9 mouse cellular contexts compared by ENCODE assay signal in the genomic region with DNA sequence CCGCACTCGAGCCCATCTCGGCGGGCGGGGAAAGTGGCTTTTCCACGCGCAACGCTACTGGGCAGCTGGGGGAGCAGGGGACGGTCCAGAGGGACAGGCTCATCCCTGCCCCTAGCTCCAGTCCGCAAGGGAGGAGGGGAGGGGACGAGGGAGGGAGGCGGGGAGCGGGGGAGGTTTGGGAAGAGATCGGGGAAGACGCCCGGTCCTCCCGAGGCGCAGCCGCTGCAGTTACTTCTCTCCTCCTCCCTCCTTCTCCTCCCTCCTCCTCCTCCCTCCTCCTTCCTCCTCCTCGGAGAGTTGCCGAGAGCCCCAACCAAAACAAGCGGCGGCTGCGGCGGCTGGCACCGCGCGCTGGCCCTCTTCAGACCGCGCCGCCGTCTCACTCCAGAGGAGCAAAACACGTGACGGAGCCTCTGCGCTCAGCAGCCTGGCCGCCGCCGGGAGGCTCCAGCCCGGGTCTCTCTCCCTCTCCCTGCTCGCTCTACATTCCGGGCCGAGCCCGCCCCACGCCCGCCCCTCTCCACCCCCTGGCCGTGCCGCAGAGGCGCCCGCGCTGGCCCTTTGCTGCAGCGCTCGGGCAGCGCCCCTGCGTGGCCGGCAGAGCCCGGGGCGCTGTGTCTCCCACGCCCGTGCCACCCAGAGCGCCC. TPM values are rescaled to one million over a fixed set of nuclear protein-coding genes. Genes with fewer than 3 reads are reported as not detected.
A peak's percentile ranks its signal among the peaks of the same experiment; 100 is the strongest.
DNase-seq lines count a peak whose midpoint lies in the region; ATAC-seq and TF ChIP-seq lines count a peak whose summit lies in the region.
"Had no signal": no experiment of that assay in that cellular context is flagged by ENCODE, and none has a peak within 500 bp of the region (broad histone marks: within the 10 kb centered on the region; RNA-seq: fewer than 3 reads in every experiment).

A gene (minus strand): TSS at position 266 of the 647 bp plus-strand sequence.

- ATAC-seq in heart, embryonic 11.5 days (replicated peaks; ENCODE audit: insufficient number of reproducible peaks, low FRiP score, low TSS enrichment): peak; percentile 86
- ATAC-seq in kidney, embryonic 14.5 days (ENCODE audit: low FRiP score, low TSS enrichment): peak; percentile 91
- peak; percentile 87 for ATAC-seq in limb, embryonic 15.5 days (ENCODE audit: insufficient number of reproducible peaks, low FRiP score, low TSS enrichment, low read depth)
- peak; percentile 83 for ATAC-seq in midbrain, embryonic 16.5 days
- peak; percentile 90 for ATAC-seq in stomach, embryonic 15.5 days (ENCODE audit: insufficient read depth, low FRiP score, low read depth)

- peak; percentile 96 for DNase-seq in 3134 (ENCODE audit: extremely low read depth, insufficient read length, low spot score)
- peak; percentile 86 for DNase-seq in fibroblast of lung, adult 2 months (ENCODE audit: low read depth)

- H3K4me2 ChIP-seq in heart, embryonic 11.5 days: peak within 1 kb of the TSS; percentile 81
- H3K4me2 ChIP-seq in kidney, embryonic 14.5 days (replicated peaks; ENCODE audit: low read depth, low read length): peak within 1 kb of the TSS; percentile 48
- peak within 1 kb of the TSS; percentile 73 for H3K4me2 ChIP-seq in limb, embryonic 15.5 days
- H3K4me2 ChIP-seq in midbrain, embryonic 16.5 days (ENCODE audit: low read length): peak within 1 kb of the TSS; percentile 89
- H3K4me2 ChIP-seq in stomach, embryonic 15.5 days: peak within 1 kb of the TSS; percentile 88

- no peak for TF ChIP-seq POLR2A in bone marrow, adult 2 months (IDR thresholded peaks at IDR 0.05; ENCODE audit: borderline replicate concordance, control insufficient read depth, low read depth, low read length)

- peak within 1 kb of the TSS; percentile 87 for H3K9ac ChIP-seq in heart, embryonic 11.5 days (ENCODE audit: low read depth, low read length)
- H3K9ac ChIP-seq in kidney, embryonic 14.5 days (ENCODE audit: low read depth, low read length): peak within 1 kb of the TSS; percentile 68
- peak within 1 kb of the TSS; percentile 77 for H3K9ac ChIP-seq in limb, embryonic 15.5 days
- peak within 1 kb of the TSS; percentile 85 for H3K9ac ChIP-seq in midbrain, embryonic 16.5 days (ENCODE audit: low read depth, low read length)
- H3K9ac ChIP-seq in stomach, embryonic 15.5 days: peak within 1 kb of the TSS; percentile 74

- no peaks in the 10 kb centered on the region for H3K4me1 ChIP-seq in bone marrow, adult 2 months (ENCODE audit: control insufficient read depth, insufficient read depth, low read length)
- peaks cover 23% of the 10 kb centered on the region for H3K4me1 ChIP-seq in heart, embryonic 11.5 days (ENCODE audit: control insufficient read depth, insufficient read depth, low read length)
- peaks cover 27% of the 10 kb centered on the region for H3K4me1 ChIP-seq in kidney, embryonic 14.5 days (ENCODE audit: control insufficient read depth, insufficient read depth, low read length)
- peaks cover 44% of the 10 kb centered on the region for H3K4me1 ChIP-seq in limb, embryonic 15.5 days
- peaks cover 39% of the 10 kb centered on the region for H3K4me1 ChIP-seq in midbrain, embryonic 16.5 days (ENCODE audit: control insufficient read depth, insufficient read depth, low read length)
- peaks cover 37% of the 10 kb centered on the region for H3K4me1 ChIP-seq in stomach, embryonic 15.5 days

- peak within 1 kb of the TSS; percentile 49; the same call in 1 of the 2 replicates for H3K27ac ChIP-seq in bone marrow, adult 2 months (ENCODE audit: control insufficient read depth, insufficient read depth, low read depth, low read length, poor library complexity)
- peak within 1 kb of the TSS; percentile 94 for H3K27ac ChIP-seq in heart, embryonic 11.5 days (ENCODE audit: low read depth, low read length)
- H3K27ac ChIP-seq in kidney, embryonic 14.5 days (ENCODE audit: low read depth, low read length): peak within 1 kb of the TSS; percentile 81
- peak within 1 kb of the TSS; percentile 98 for H3K27ac ChIP-seq in limb, embryonic 15.5 days
- peak within 1 kb of the TSS; percentile 95 for H3K27ac ChIP-seq in midbrain, embryonic 16.5 days (ENCODE audit: low read length)
- H3K27ac ChIP-seq in stomach, embryonic 15.5 days: peak within 1 kb of the TSS; percentile 97

- no peaks in the 10 kb centered on the region for H3K9me3 ChIP-seq in heart, embryonic 11.5 days (replicated peaks; ENCODE audit: control insufficient read depth, low read length)
- H3K9me3 ChIP-seq in kidney, embryonic 14.5 days (ENCODE audit: control insufficient read depth, low read length): no peaks in the 10 kb centered on the region
- H3K9me3 ChIP-seq in limb, embryonic 15.5 days: no peaks in the 10 kb centered on the region
- H3K9me3 ChIP-seq in midbrain, embryonic 16.5 days (replicated peaks; ENCODE audit: control insufficient read depth, low read length, poor library complexity, severe bottlenecking): no peaks in the 10 kb centered on the region
- no peaks in the 10 kb centered on the region for H3K9me3 ChIP-seq in stomach, embryonic 15.5 days

- 2% methylated on average over 57 of the region's 60 CpGs for WGBS in bone marrow, adult 2 months
- WGBS in heart, embryonic 11.5 days (ENCODE audit: insufficient replicate concordance): under 1% methylated on average over 43 of the region's 60 CpGs
- under 1% methylated on average over 52 of the region's 60 CpGs for WGBS in kidney, embryonic 14.5 days
- WGBS in limb, embryonic 15.5 days: 0% methylated on average over 48 of the region's 60 CpGs
- WGBS in midbrain, embryonic 16.5 days: under 1% methylated on average over 44 of the region's 60 CpGs
- WGBS in stomach, embryonic 15.5 days: 1% methylated on average over 43 of the region's 60 CpGs

- peaks cover 7% of the 10 kb centered on the region; the same call in 1 of the 2 replicates for H3K36me3 ChIP-seq in heart, embryonic 11.5 days (ENCODE audit: control insufficient read depth, insufficient read depth, low read length)
- H3K36me3 ChIP-seq in kidney, embryonic 14.5 days (ENCODE audit: control insufficient read depth, insufficient read depth, low read length): peaks cover 10% of the 10 kb centered on the region; the same call in 1 of the 2 replicates
- peaks cover 24% of the 10 kb centered on the region for H3K36me3 ChIP-seq in limb, embryonic 15.5 days
- peaks cover 5% of the 10 kb centered on the region for H3K36me3 ChIP-seq in midbrain, embryonic 16.5 days (ENCODE audit: control insufficient read depth, insufficient read depth, low read length)
- H3K36me3 ChIP-seq in stomach, embryonic 15.5 days: peaks cover 7% of the 10 kb centered on the region; the same call in 1 of the 2 replicates
- H3K36me3 ChIP-seq: G1E had no signal

- TF ChIP-seq CTCF in bone marrow, adult 2 months (IDR thresholded peaks at IDR 0.05; ENCODE audit: control insufficient read depth, insufficient read depth, low read length): no peak

- peaks cover 3% of the 10 kb centered on the region for H3K27me3 ChIP-seq in heart, embryonic 11.5 days (ENCODE audit: control insufficient read depth, insufficient read depth, low read length)
- no peaks in the 10 kb centered on the region for H3K27me3 ChIP-seq in kidney, embryonic 14.5 days (ENCODE audit: control insufficient read depth, insufficient read depth, low read length)
- H3K27me3 ChIP-seq in limb, embryonic 15.5 days: no peaks in the 10 kb centered on the region; the same call in 1 of the 2 replicates
- no peaks in the 10 kb centered on the region for H3K27me3 ChIP-seq in midbrain, embryonic 16.5 days (ENCODE audit: control insufficient read depth, insufficient read depth, low read depth, low read length)
- H3K27me3 ChIP-seq in stomach, embryonic 15.5 days (replicated peaks): no peaks in the 10 kb centered on the region

- peak within 1 kb of the TSS; percentile 54 for H3K4me3 ChIP-seq in bone marrow, adult 2 months (replicated peaks; ENCODE audit: control insufficient read depth, low read depth, low read length)
- H3K4me3 ChIP-seq in heart, embryonic 11.5 days (ENCODE audit: low read depth, low read length): peak within 1 kb of the TSS; percentile 76
- peak within 1 kb of the TSS; percentile 46 for H3K4me3 ChIP-seq in kidney, embryonic 14.5 days (ENCODE audit: low read length)
- H3K4me3 ChIP-seq in limb, embryonic 15.5 days: peak within 1 kb of the TSS; percentile 75
- H3K4me3 ChIP-seq in midbrain, embryonic 16.5 days (ENCODE audit: low read depth, low read length): peak within 1 kb of the TSS; percentile 75
- peak within 1 kb of the TSS; percentile 71 for H3K4me3 ChIP-seq in stomach, embryonic 15.5 days (replicated peaks)

RNA-seq across cellular contexts. Expression of the gene that starts here (rescaled TPM):
- 1.7 and 1.9 TPM in 2 replicates for polyA plus RNA-seq in bone marrow, adult 2 months (2011; ENCODE audit: insufficient read depth, insufficient read length, low replicate concordance, missing spikeins)
- polyA plus RNA-seq in heart, embryonic 11.5 days (2014; fragmentation: Nextera tagmentation; extraction: Ambion mirVana): 8.4 and 10.9 TPM in 2 replicates
- polyA plus RNA-seq in kidney, embryonic 14.5 days (2014; fragmentation: Nextera tagmentation; extraction: Ambion mirVana): 1.9 and 3.8 TPM in 2 replicates
- polyA plus RNA-seq in limb, embryonic 15.5 days (2015; fragmentation: Nextera tagmentation; extraction: Ambion mirVana): 13.4 and 13.5 TPM in 2 replicates
- 7.9 and 8.9 TPM in 2 replicates for polyA plus RNA-seq in midbrain, embryonic 16.5 days (2015; fragmentation: Nextera tagmentation; extraction: Ambion mirVana)
- polyA plus RNA-seq in stomach, embryonic 15.5 days (2015; fragmentation: Nextera tagmentation; extraction: Ambion mirVana): 4.4 and 4.6 TPM in 2 replicates
- polyA plus RNA-seq: G1E had no signal

Comparison
In these comparisons a context has a peak if more than half of its experiments do, and no peak if none do; other contexts are left out.
1. Peak in every context shown above with its lines: DNase-seq, ATAC-seq, H3K4me3 ChIP-seq and H3K27ac ChIP-seq.